Mouse (Mus musculus): ENCODE data around the gene Pbdc1. TPM values are rescaled to one million over a fixed set of nuclear protein-coding genes. Genes with fewer than 3 reads are reported as not detected.

The Pbdc1 gene
- polyA plus RNA-seq (2014; fragmentation: Illumina TruSeq; extraction: RNeasy Lipid Tissue Mini Kit (QIAGEN cat#74804); ENCODE audit: low read depth, low replicate concordance) = 41.4 TPM

DNA sequence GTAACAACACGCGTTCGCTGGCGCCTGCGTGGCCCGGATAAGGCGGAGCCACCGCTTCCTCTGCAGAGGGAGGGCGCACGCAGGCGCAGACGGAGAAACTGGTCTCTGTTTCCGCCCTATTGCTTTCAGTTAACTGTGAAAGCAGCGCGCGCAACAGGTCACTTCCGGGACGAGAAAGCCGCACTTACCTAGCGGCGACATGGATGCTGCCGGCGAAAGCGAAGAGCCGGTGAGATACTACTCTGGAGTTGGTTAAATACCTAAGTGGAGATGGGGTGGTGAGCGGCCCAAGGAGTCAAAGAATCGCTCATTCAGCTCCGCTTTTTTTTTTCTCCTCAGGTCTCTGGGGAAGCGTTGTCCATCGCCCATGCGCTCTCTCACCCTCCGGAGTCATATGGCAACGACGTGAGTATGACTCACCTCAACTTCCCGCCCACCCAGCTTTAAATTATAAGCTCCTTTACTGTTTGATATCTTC is at the start of gene Pbdc1:
Gene Pbdc1, plus strand, starts transcription at position 142 of the 478 bp plus-strand sequence.

DNA sequence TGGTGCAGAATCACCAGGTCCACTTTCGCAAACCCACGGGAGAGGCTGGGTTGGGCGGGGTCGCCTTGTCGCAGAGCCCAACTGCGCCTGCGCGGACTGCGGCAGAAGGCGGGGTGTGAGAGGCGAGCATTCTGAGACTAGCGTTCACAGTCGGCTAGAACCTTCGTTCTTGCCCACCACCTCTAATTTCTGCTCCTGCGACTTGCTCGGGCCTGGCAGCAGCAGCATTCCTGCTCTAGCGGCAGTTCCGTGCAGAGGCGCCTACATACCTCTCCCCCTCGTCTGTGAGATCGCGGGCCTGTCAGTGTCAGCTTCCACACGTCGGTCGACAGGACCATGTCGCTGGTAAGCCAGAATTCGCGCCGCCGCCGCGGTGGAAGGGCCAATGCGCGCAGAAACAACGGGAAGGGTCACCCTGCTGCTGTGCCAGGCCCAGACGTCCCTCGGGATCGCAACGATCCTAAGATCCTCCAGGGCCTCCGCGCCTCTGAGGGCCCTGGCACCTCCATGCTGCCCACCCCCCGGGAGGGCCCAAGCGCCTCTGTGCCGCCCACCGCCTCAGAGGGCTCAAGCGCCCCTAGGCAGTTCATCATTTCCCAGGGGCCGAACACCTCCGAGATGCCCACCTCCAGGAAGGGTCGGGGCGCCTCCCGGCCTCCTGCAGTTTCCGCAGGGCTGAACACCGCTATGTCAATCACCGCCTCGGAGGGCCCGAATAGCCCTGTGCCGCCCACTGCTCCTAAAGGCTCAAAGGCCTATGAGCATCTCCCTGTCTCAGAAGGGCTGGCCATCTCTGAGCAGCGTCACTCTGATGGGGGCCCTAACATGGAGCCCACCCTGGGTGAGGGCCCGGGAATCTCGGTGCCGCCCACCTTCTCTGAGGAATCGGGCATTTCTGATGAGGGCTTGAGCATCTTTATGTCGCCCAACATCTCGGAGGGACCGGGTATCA is 41.0 kb downstream of the Pbdc1 start, which contains the start of gene Magee1:
Gene Magee1, plus strand, starts transcription at position 104 of the 952 bp plus-strand sequence.

Other genes with a start within 250 kb of the Pbdc1 start
- not detected for gene Magee2, start 222.5 kb upstream of the Pbdc1 start, polyA plus RNA-seq (2014; fragmentation: Illumina TruSeq; extraction: RNeasy Lipid Tissue Mini Kit (QIAGEN cat#74804); ENCODE audit: low read depth, low replicate concordance)
- gene Magee1, start 40.6 kb downstream of the Pbdc1 start, polyA plus RNA-seq (2014; fragmentation: Illumina TruSeq; extraction: RNeasy Lipid Tissue Mini Kit (QIAGEN cat#74804); ENCODE audit: low read depth, low replicate concordance) = 3.4 TPM